Comparison of ENCODE assay signal across 8 mouse cellular contexts in genomic region chr12:69168461-69169106, GRCm38 (mm10). TPM values are rescaled to one million over a fixed set of nuclear protein-coding genes. Genes with fewer than 3 reads are reported as not detected.
A peak's percentile ranks its signal among the peaks of the same experiment; 100 is the strongest.
DNase-seq lines count a peak whose midpoint lies in the region; ATAC-seq lines count a peak whose summit lies in the region.

TSS of gene Lrr1 (plus strand) at chr12:69168814.

- under 1% methylated on average over 40 of the region's 40 CpGs for WGBS in heart, embryonic 14.5 days
- WGBS in liver, embryonic 12.5 days (ENCODE audit: insufficient replicate concordance) = under 1% methylated on average over 40 of the region's 40 CpGs

- H3K27me3 ChIP-seq in heart, embryonic 14.5 days (ENCODE audit: control insufficient read depth, insufficient read depth, low read length) = no peaks in the 10 kb centered on the region
- H3K27me3 ChIP-seq in liver, embryonic 12.5 days (replicated peaks) = no peaks in the 10 kb centered on the region
- no peaks in the 10 kb centered on the region for H3K27me3 ChIP-seq in splenic B cell, adult 2 months (ENCODE audit: control insufficient read depth, insufficient read depth, low read length, poor library complexity, severe bottlenecking)

- no peaks in the 10 kb centered on the region for H3K9me3 ChIP-seq in heart, embryonic 14.5 days (ENCODE audit: control insufficient read depth, low read length)
- H3K9me3 ChIP-seq in liver, embryonic 12.5 days (replicated peaks) = no peaks in the 10 kb centered on the region

- peak within 1 kb of the TSS; percentile 73 to 75 for H3K4me3 ChIP-seq in heart, embryonic 14.5 days (ENCODE audit: control insufficient read depth in 1 of 2, insufficient read depth in 1 of 2, low read depth in 1 of 2, low read length in 2 of 2)
- peak within 1 kb of the TSS; percentile 84 for H3K4me3 ChIP-seq in liver, embryonic 12.5 days

- peaks cover 10% of the 10 kb centered on the region; the same call in 1 of the 2 replicates for H3K36me3 ChIP-seq in heart, embryonic 14.5 days (ENCODE audit: control insufficient read depth, insufficient read depth, low read length)
- H3K36me3 ChIP-seq in liver, embryonic 12.5 days = peaks cover 25% of the 10 kb centered on the region
- no peaks in the 10 kb centered on the region for H3K36me3 ChIP-seq in splenic B cell, adult 2 months (ENCODE audit: control insufficient read depth, insufficient read depth, low read length, poor library complexity, severe bottlenecking)

- peak within 1 kb of the TSS; percentile 75 for H3K9ac ChIP-seq in heart, embryonic 14.5 days (ENCODE audit: low read length)
- peak within 1 kb of the TSS; percentile 78 for H3K9ac ChIP-seq in liver, embryonic 12.5 days

- peaks cover 0 to 10% of the 10 kb centered on the region in 2 experiments; a peak in 1 of 4 replicates for H3K4me1 ChIP-seq in heart, embryonic 14.5 days (ENCODE audit: control insufficient read depth in 2 of 2, insufficient read depth in 2 of 2, low read length in 2 of 2)
- H3K4me1 ChIP-seq in liver, embryonic 12.5 days = peaks cover 50% of the 10 kb centered on the region

- H3K4me2 ChIP-seq in heart, embryonic 14.5 days (ENCODE audit: low read length) = peak within 1 kb of the TSS; percentile 76
- peak within 1 kb of the TSS; percentile 92 for H3K4me2 ChIP-seq in liver, embryonic 12.5 days

- ATAC-seq in CD4-positive, CD25-positive, alpha-beta regulatory T cell, adult 4 months = peak; percentile 87
- ATAC-seq in heart, embryonic 14.5 days (ENCODE audit: insufficient number of reproducible peaks, insufficient read depth, low FRiP score, low read depth) = peak; percentile 87
- peak; percentile 89 for ATAC-seq in liver, embryonic 12.5 days

- DNase-seq in c-Kit-negative CD71-positive TER-119-positive erythroid progenitor cells, embryonic 14.5 days (ENCODE audit: low read depth, low spot score) = peak; percentile 83
- peak; percentile 79 for DNase-seq in fibroblast of lung, adult 2 months (ENCODE audit: low read depth)
- peak; percentile 91 for DNase-seq in kidney, postnatal 10 days
- peak; percentile 94 for DNase-seq in naive thymus-derived CD4-positive, alpha-beta T cell, adult 2 months (ENCODE audit: low read depth)
- peak; percentile 90 for DNase-seq in splenic B cell, adult 2 months (ENCODE audit: low read depth, low spot score)

- H3K27ac ChIP-seq in heart, embryonic 14.5 days (replicated peaks in 1 of 2; ENCODE audit: control insufficient read depth in 1 of 2, insufficient read depth in 1 of 2, low read depth in 2 of 2, low read length in 2 of 2) = peak within 1 kb of the TSS; percentile 66 to 73; a peak in 3 of 4 replicates
- H3K27ac ChIP-seq in liver, embryonic 12.5 days = peak within 1 kb of the TSS; percentile 79

RNA-seq across cellular contexts. Expression of gene Lrr1, which starts in this region (rescaled TPM):
- polyA plus RNA-seq in CD4-positive, CD25-positive, alpha-beta regulatory T cell, adult 4 months (2017; shearing (Covaris generic)) = under 1 TPM; 0.70 to 0.71 TPM
- 11.3 and 13.9 TPM in 2 replicates for polyA plus RNA-seq in heart, embryonic 14.5 days (2014; fragmentation: Nextera tagmentation; extraction: Ambion mirVana)
- 21.3 and 24.3 TPM in 2 replicates for polyA plus RNA-seq in liver, embryonic 12.5 days (2016; fragmentation: Nextera tagmentation; extraction: Ambion mirVana)

Comparison
In these comparisons a context has a peak if more than half of its experiments do, and no peak if none do; other contexts are left out.
1. Peak in every context shown above with its lines: DNase-seq, ATAC-seq, H3K4me3 ChIP-seq and H3K27ac ChIP-seq.
2. Peak in ATAC-seq in CD4-positive, CD25-positive, alpha-beta regulatory T cell, adult 4 months; RNA of the gene not detected or under 1 TPM.